In genomic region chr13:54174703-54175102, GRCm38 (mm10) we compare ENCODE assay signal across 15 mouse cellular contexts. TPM values are rescaled to one million over a fixed set of nuclear protein-coding genes. Genes with fewer than 3 reads are reported as not detected.
A peak's percentile ranks its signal among the peaks of the same experiment; 100 is the strongest.
DNase-seq lines count a peak whose midpoint lies in the region; TF ChIP-seq lines count a peak whose summit lies in the region.
"Had no signal": no experiment of that assay in that cellular context is flagged by ENCODE, and none has a peak within 500 bp of the region (broad histone marks: within the 10 kb centered on the region; RNA-seq: fewer than 3 reads in every experiment).

No protein-coding gene starts in this region.

- peak; percentile 47 for TF ChIP-seq CTCF in heart, adult 2 months (IDR thresholded peaks at IDR 0.05)
- TF ChIP-seq CTCF in testis, adult 2 months (IDR thresholded peaks at IDR 0.05; ENCODE audit: control insufficient read depth, insufficient read depth, insufficient replicate concordance, low read depth, low read length), result peak; percentile 11; the same call in 1 of the 2 replicates

- intact Hi-C loops in heart, adult 2 months (cut with DNase I), result loop anchor here (5.0 kb wide), 1 partner anchor 53 kb away; no protein-coding TSS in a partner anchor

- H3K4me3 ChIP-seq in heart, adult 2 months, result no peak overlapping the region
- H3K4me3 ChIP-seq in testis, adult 2 months (ENCODE audit: control insufficient read depth, low read depth, low read length), result no peak overlapping the region
- H3K4me3 ChIP-seq in brown adipose tissue, adult 24 weeks (ENCODE audit: insufficient read depth, low read depth, low read length), result no peak overlapping the region
- H3K4me3 ChIP-seq: forebrain, embryonic 10.5 days; heart, embryonic 15.5 days had no signal

- H3K27me3 ChIP-seq in heart, adult 2 months (ENCODE audit: control insufficient read depth, insufficient read depth, low read length), result no peaks in the 10 kb centered on the region
- no peaks in the 10 kb centered on the region for H3K27me3 ChIP-seq in testis, adult 2 months (ENCODE audit: control insufficient read depth, insufficient read depth, low read length)

- 91% methylated on average over 4 of the region's 4 CpGs for WGBS in heart, adult 2 months

- H3K36me3 ChIP-seq in heart, adult 2 months (ENCODE audit: control insufficient read depth, insufficient read depth, low read length), result no peaks in the 10 kb centered on the region
- no peaks in the 10 kb centered on the region for H3K36me3 ChIP-seq in testis, adult 2 months (ENCODE audit: control insufficient read depth, insufficient read depth, low read length)
- H3K36me3 ChIP-seq: forebrain, embryonic 10.5 days; G1E; heart, embryonic 15.5 days had no signal

- no peaks in the 10 kb centered on the region for H3K79me2 ChIP-seq in heart, adult 2 months (replicated peaks; ENCODE audit: control insufficient read depth, insufficient read depth, low read length)

- TF ChIP-seq EP300 in heart, adult 2 months (IDR thresholded peaks at IDR 0.05; ENCODE audit: insufficient read depth, low read depth, low read length), result no peak

- no peak for TF ChIP-seq POLR2A in heart, adult 2 months (IDR thresholded peaks at IDR 0.05; ENCODE audit: insufficient read depth, low read depth, low read length)
- TF ChIP-seq POLR2A in testis, adult 2 months (IDR thresholded peaks at IDR 0.05; ENCODE audit: control insufficient read depth, low read depth, low read length), result no peak

- no peak overlapping the region for H3K27ac ChIP-seq in heart, adult 2 months
- H3K27ac ChIP-seq in testis, adult 2 months (ENCODE audit: control insufficient read depth, insufficient read depth, low read depth, low read length), result no peak overlapping the region
- peak overlapping the region; percentile 46; the same call in 1 of the 2 replicates for H3K27ac ChIP-seq in brown adipose tissue, adult 24 weeks (replicated peaks; ENCODE audit: low read depth, low read length)
- H3K27ac ChIP-seq: forebrain, embryonic 10.5 days; heart, embryonic 15.5 days had no signal

- no peak for DNase-seq in heart, adult 2 months
- DNase-seq in heart, adult 18-20 months, result no peak
- DNase-seq in testis, postnatal 14 days (ENCODE audit: low spot score), result no peak
- no peak for DNase-seq in adrenal gland, postnatal 36 days
- DNase-seq in kidney, adult 11 months, result no peak
- DNase-seq in adipocyte (ENCODE audit: low spot score), result no peak
- DNase-seq: adrenal gland, adult 2 months; cerebellum, adult 11 months; gastrocnemius, postnatal 10 days had no signal

- H3K4me1 ChIP-seq in heart, adult 2 months (ENCODE audit: control insufficient read depth, insufficient read depth, low read length), result peaks cover 8% of the 10 kb centered on the region; the same call in 1 of the 2 replicates
- no peaks in the 10 kb centered on the region; the same call in 1 of the 2 replicates for H3K4me1 ChIP-seq in testis, adult 2 months (ENCODE audit: control insufficient read depth, insufficient read depth, low read length)
- H3K4me1 ChIP-seq in brown adipose tissue, adult 24 weeks (ENCODE audit: control insufficient read depth, insufficient read depth, insufficient read length, low read length), result peaks cover 25% of the 10 kb centered on the region
- H3K4me1 ChIP-seq: forebrain, embryonic 10.5 days had no signal

- H3K9ac ChIP-seq in heart, adult 2 months (ENCODE audit: low read depth, low read length), result no peak overlapping the region
- H3K9ac ChIP-seq: heart, embryonic 15.5 days had no signal

RNA-seq across cellular contexts. Expression of gene Hrh2, which starts 17.2 kb away (rescaled TPM):
- total RNA-seq in heart, adult 2 months (2021), result under 1 TPM; 0.23 to 0.34 TPM
- 0.68 and 1.3 TPM in 2 replicates for polyA plus RNA-seq in heart, adult 2 months (2012; rRNA removed)
- under 1 TPM; 0.37 to 0.51 TPM for total RNA-seq in heart, adult 18-20 months (2021)
- polyA plus RNA-seq in testis, adult 2 months (2012; rRNA removed), result 0.12 and 0.18 TPM in 2 replicates
- polyA plus RNA-seq in brown adipose tissue, adult 24 weeks (2012; ENCODE audit: insufficient read depth, insufficient read length, missing spikeins), result 0.63 and 0.87 TPM in 2 replicates
- under 1 TPM; 0.13 TPM for total RNA-seq in adrenal gland, postnatal 36 days (2021)
- polyA plus RNA-seq: G1E; limb, embryonic 11.5 days had no signal
